Mouse (Mus musculus) cerebellum, adult 8-10 months (tissue): ENCODE results near the gene Upb1.
A peak's percentile ranks its signal among the peaks of the same experiment; 100 is the strongest.
"Not testable (repeated sequence)": the region's sequence is repeated elsewhere in the genome, so short reads cannot be mapped to it uniquely, and the experiment has no call there.

Source experiments
- DNase-seq: peaks from one replicate; pipeline ENCODE4 v3.0.0; 2022

Gene Upb1

DNA sequence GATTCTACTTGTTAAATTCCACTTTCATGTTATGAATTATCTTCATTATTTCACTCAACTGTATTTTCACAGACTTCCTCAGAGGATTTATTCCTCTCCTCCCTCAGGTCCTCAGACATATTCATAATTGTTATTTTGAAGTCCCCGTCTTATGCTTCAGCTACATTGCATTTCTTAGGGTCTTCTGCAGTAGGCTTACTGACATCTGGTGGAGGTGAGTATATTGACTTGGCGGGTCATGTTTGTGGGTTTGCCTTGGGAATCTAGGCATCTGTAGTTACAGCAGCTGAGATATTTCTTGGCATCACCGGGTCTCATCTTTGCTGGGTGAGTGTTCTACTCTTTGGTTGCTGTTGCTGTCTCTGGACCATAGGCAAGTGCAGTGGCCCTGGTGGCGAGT is at the start of gene Upb1:
TSS of gene Upb1 (plus strand) at position 158 of the 400 bp plus-strand sequence.
- DNase-seq = no peak

GRCm38 (mm10) chr10:75352541-75352940 is 48.4 kb upstream of the Upb1 start:
- no peak for DNase-seq

DNA sequence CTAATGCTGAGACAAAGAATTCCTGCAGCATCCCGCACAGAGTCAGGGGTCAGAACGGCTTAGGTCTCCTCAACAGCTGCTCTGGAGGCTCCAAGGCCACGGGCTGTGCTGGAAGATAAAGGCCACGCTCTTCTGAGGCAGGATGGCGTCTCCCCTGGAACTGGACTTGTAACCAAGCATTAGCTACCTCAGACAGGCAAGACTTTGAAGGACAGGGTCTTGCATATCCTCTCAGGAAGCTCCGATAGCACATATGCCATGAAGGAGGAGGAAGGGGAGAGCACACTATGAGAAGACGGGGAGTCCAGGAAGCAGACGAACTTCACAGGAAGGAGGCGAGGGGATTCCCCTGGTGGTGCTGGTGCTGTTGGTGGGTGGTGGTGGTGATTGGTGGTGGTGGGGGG is 47.1 kb upstream of the Upb1 start:
- not testable (repeated sequence) for DNase-seq

DNA sequence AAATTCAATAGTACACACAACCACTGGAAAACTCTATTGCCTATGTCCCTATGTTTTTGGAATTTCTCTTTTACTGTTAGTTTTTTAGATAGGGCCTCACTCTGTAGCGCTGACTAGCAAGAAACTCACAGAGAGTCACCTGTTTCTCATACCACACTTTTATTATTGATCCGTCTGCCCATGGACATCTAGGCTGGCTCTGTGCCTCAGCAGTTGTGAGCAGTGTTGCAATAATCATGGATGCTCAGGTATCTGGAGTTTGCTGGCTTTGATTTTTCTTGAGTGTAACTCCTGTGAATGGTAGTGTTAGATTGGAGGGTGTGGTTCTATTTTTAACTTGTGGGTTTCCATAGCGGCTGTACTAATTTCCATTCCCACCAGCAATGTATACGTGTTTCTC is 45.6 kb upstream of the Upb1 start:
- DNase-seq = no peak

- peak; percentile 26 for DNase-seq
Measured at GRCm38 (mm10) chr10:75364214-75364690, 36.7 kb upstream of the Upb1 start.

- DNase-seq = no peak
Measured at GRCm38 (mm10) chr10:75364796-75365195, 36.1 kb upstream of the Upb1 start.

GRCm38 (mm10) chr10:75365231-75365633 is 35.7 kb upstream of the Upb1 start:
- DNase-seq = no peak

- DNase-seq = peak; percentile 12
Measured at GRCm38 (mm10) chr10:75373655-75374351, 27.1 kb upstream of the Upb1 start.

GRCm38 (mm10) chr10:75378688-75379087 is 22.2 kb upstream of the Upb1 start:
- no peak for DNase-seq

DNA sequence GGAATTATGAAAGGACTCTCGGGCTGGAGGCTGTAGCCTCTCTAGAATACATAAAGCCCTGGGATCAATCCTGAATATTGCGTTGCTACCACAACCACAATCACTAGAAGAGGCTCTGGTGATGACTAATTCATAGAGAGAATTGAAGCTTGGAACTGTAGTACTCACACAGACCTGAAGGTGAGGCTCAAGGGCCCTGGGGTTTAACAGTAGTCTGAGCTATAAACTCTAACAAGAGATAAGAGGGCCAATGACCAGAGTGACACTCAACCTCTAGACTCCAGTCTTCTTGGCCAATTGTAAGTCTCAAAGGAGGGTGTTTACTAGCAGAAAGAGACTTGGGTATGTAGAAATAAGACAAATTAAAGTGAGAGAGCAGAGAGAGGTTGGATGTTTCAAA is 10.8 kb upstream of the Upb1 start:
- no peak for DNase-seq

GRCm38 (mm10) chr10:75390832-75391231 is 10.1 kb upstream of the Upb1 start:
- DNase-seq = no peak

DNA sequence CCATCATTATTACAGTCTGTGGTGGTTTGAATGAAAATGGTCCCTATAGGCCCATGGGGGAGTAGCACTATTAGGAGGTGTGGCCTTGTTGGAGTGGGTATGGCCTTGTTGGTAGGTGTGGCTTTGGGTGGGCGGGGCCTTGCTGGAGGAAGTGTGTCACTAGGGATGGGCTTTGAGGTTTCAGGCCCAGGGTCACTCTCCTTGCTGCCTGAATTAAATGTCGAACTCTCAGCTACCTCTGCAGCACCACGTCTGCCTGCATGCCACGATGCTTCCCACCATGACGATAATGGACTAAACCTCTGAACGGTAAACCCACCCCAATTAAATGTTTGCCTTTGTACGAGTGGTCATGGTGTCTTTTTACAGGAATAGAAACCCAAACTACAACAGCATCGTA is 6.1 kb upstream of the Upb1 start:
- no peak for DNase-seq

DNA sequence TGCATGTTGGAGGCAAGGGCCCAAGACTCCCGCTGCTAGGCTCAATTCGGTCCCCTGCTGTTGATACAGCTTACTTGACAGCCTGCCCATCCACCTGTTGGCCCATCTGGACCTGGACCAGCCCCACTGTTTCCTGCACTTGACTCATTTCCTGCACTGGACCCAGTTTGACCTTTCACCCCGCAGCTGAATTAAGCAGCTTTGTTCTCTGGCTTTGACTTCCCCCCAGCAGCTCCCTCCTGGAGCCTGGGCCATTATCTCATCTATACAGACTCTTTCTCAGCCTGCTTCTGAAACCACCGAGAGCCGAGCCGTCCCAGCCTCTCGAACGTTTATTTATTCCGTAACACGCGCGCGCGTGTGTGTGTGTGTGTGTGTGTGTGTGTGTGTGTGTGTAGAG is 3.9 kb upstream of the Upb1 start:
- no peak for DNase-seq

DNA sequence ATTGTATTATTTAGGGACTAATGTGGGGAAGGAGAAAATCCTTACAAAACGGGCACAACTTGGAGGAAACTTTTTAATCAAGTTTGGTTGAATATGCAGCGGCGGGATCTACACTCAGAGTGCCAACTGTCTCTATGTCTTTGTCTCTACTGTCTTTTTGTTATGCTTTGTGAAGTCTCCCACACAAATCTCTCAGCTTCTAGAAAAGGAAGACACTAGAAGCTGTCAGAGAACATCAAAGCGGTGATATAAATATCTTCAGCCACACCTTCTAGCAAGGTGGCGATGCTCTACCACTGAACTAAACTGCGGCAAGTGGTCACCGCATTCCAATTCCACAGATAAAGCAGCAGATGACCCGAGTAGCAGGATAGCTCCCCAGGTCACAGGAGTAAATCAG is 5.0 kb downstream of the Upb1 start:
- DNase-seq = no peak

GRCm38 (mm10) chr10:75406755-75407154 is 5.8 kb downstream of the Upb1 start:
- DNase-seq = peak; percentile 36

- DNase-seq = no peak
Measured at GRCm38 (mm10) chr10:75407741-75408140, 6.8 kb downstream of the Upb1 start.

DNA sequence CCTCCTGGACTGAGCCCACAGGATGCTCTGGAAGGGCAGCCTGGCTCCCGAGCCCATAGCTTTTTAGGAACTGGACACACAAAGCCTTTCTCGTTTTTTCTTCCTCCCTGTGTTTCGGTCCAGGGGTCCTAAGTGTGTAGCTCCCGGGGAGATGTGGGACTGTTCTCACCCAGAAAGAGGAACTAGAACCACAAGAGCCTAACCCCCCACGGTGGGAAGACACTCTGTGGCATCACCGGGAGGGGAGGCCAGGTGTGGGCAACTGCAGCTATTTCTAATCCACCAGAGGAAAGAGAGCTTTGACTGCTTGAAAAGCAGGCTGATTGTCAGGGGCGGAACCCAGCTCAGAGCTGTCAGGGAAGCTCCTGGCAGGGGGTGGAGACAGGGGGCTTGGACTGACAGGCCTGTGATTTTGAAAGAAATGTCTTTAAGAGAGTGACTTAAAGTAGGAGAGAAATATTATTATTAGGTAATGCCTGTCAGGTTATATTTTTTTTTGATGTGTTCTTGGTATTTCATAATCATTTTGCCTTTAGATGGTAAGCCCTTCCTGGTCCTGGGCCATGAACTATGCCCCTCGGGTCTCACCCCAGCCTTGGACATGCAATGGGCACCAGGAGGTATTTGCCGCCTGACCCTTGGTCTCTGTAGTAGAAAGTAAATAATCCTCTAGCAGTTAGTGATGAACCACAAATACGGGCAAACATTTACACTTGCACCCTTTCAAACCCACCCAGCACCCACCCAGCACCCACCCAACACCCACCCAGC is 10.6 kb downstream of the Upb1 start:
- not testable (repeated sequence) for DNase-seq

DNA sequence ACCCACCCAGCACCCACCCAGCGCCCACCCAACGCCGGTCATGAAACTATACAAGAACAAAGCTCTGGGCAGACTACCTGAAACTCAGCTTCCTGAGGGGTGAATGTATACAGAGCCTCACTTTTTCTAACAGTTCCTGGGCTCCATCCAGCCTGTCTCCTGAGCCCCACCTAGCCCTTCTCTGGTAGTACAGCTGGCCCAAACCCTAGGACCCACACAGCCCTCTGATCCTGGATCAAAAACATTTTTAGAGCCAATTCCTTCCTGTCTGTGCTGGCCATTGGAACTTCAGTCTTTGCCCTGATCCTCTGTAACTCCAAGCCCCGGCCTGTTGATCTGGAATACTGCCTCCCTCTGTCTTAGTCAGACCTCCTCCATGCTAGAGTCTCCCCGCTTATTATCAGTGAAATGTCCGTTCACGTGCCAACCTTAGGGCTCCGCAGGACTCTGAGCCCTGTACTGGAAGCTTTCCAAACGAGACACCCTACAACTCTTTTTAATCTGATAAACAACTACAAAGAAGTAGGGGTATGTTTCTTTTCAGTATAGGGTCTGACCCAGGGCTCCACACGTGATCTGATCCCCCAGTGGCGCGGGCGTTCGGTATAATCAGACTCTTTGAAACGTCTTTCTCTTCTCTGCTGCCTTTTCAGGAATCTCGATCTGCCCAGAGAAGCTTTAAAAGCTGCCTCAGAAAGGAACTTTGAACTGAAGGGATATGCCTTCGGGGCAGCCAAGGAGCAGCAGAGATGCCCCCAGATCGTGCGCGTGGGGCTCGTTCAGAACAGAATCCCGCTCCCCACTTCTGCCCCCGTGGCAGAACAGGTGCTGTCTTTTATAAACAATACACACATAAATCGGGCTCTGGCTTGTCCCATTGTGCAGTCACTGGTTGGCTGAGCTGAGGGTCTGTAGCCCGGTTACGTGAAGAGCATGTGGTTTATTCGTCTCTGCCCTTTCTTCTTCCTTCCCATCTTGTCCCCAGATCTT is 11.5 kb downstream of the Upb1 start:
- DNase-seq = no peak

DNA sequence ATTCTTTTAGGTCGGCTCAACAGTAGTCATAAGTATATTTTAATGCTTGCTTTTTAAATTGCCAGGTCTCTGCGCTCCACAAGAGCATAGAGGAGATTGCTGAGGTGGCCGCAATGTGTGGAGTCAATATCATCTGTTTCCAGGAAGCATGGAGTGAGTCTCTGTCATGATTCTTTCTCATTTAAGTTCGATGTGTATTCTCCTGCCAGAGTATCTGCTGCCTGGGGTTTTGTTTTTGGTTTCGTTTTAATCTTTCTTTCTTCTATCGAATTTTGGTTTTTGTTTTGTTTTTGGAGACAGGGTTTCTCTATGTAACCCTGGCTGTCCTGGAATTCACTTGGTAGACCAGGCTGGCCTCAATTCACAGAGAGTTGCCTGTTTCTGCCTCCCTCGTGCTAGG is 14.0 kb downstream of the Upb1 start:
- DNase-seq = no peak

DNA sequence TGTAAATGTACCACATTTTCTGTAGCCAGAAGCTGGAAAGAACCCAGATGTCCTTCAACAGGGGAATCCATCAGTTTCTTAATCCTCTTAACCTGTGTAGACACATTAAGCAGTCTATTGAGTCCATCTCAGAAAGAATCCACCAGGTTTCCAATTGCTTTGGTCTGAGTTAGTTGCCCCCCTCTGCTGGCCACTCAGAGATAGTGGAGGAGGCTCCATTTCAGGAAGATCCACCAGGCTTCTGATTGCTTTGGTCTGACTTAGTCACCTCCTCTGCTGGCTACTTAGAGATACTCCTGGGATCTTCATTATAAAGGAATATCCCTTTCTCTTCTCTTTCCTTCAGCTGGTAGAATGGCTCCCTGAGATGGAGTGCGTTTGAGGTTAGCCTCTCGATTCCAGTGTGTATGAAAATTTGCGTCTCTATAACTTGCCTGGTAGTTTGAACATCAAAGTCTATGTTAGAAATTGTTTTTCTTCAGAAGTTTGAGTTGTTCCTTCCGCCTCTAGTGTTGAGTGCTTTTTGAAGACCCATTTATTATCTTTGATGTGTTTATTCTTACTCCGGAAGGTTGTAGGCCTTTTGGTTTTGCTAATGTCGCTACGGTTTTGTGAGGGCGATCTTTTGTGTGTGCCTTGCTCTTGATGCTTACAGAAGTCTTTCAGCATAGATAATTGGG is 16.6 kb downstream of the Upb1 start:
- DNase-seq = no peak

- no peak for DNase-seq
Measured at GRCm38 (mm10) chr10:75418747-75419146, 17.8 kb downstream of the Upb1 start.

DNA sequence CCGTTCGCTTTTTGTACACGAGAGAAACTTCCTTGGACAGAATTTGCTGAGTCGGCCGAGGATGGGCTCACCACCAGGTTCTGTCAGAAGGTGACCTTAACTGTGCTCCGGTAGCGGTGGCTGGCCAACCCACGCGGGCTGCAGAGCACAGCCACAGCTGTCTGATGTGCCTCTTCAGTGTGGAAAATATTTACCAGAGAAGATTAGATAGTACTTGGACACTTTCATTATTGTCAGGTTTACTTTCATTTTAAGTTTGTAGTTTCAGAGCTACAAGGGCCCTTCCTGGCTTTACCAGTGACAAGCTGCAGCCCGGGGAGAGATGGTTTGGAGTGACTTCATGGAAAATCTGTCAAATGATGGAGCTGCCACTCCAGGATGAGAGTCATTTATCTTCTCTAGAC is 23.6 kb downstream of the Upb1 start:
- no peak for DNase-seq
